Mouse (Mus musculus) ovary, postnatal 36 days (tissue): ENCODE measurements around the gene Khdrbs2.

Experiments
- DNase-seq: peaks from one replicate; pipeline ENCODE4 v3.0.0; 2022; ENCODE audit warnings: low spot score, mixed read lengths

The Khdrbs2 gene

GRCm38 (mm10) chr1:32172506-32173239 is at the start of gene Khdrbs2:
Gene Khdrbs2 (plus strand): TSS chr1:32172714.
- peak; percentile 83 for DNase-seq

GRCm38 (mm10) chr1:32174566-32174965 is 2.1 kb downstream of the Khdrbs2 start:
- no peak for DNase-seq

- DNase-seq = no peak
These were observed 27.2 kb downstream of the Khdrbs2 start for GRCm38 (mm10) chr1:32199664-32200260.

GRCm38 (mm10) chr1:32248443-32248842 is 75.9 kb downstream of the Khdrbs2 start:
- DNase-seq = no peak

- DNase-seq = no peak
These were observed 77.1 kb downstream of the Khdrbs2 start for GRCm38 (mm10) chr1:32249602-32250001.

GRCm38 (mm10) chr1:32250337-32250736 is 77.8 kb downstream of the Khdrbs2 start:
- DNase-seq = no peak

GRCm38 (mm10) chr1:32258942-32259341 is 86.4 kb downstream of the Khdrbs2 start:
- DNase-seq = no peak

GRCm38 (mm10) chr1:32270519-32270918 is 98.0 kb downstream of the Khdrbs2 start:
- no peak for DNase-seq

GRCm38 (mm10) chr1:32294702-32295101 is 122.2 kb downstream of the Khdrbs2 start:
- DNase-seq = no peak

GRCm38 (mm10) chr1:32301391-32301790 is 128.9 kb downstream of the Khdrbs2 start:
- no peak for DNase-seq

GRCm38 (mm10) chr1:32309074-32309473 is 136.6 kb downstream of the Khdrbs2 start:
- DNase-seq = no peak

- no peak for DNase-seq
These were observed 137.1 kb downstream of the Khdrbs2 start for GRCm38 (mm10) chr1:32309637-32310036.

- DNase-seq = no peak
These were observed 166.6 kb downstream of the Khdrbs2 start for GRCm38 (mm10) chr1:32339108-32339507.

- no peak for DNase-seq
These were observed 175.0 kb downstream of the Khdrbs2 start for GRCm38 (mm10) chr1:32347538-32347937.

- DNase-seq = no peak
These were observed 179.6 kb downstream of the Khdrbs2 start for GRCm38 (mm10) chr1:32352076-32352475.

- no peak for DNase-seq
These were observed 191.0 kb downstream of the Khdrbs2 start for GRCm38 (mm10) chr1:32363539-32363938.

GRCm38 (mm10) chr1:32397553-32397952 is 225.0 kb downstream of the Khdrbs2 start:
- no peak for DNase-seq

- DNase-seq = no peak
These were observed 235.1 kb downstream of the Khdrbs2 start for GRCm38 (mm10) chr1:32407651-32408050.

- DNase-seq = no peak
These were observed 255.9 kb downstream of the Khdrbs2 start for GRCm38 (mm10) chr1:32428410-32428809.

- no peak for DNase-seq
These were observed 257.0 kb downstream of the Khdrbs2 start for GRCm38 (mm10) chr1:32429493-32429892.

GRCm38 (mm10) chr1:32430516-32430915 is 258.0 kb downstream of the Khdrbs2 start:
- no peak for DNase-seq

- no peak for DNase-seq
These were observed 260.6 kb downstream of the Khdrbs2 start for GRCm38 (mm10) chr1:32433118-32433517.

GRCm38 (mm10) chr1:32443927-32444326 is 271.4 kb downstream of the Khdrbs2 start:
- no peak for DNase-seq

GRCm38 (mm10) chr1:32463103-32463516 is 290.6 kb downstream of the Khdrbs2 start:
- DNase-seq = no peak
